In genomic region chr7:136342822-136343221, GRCm38 (mm10) we compare ENCODE assay signal across 8 mouse cellular contexts.
DNase-seq lines count a peak whose midpoint lies in the region; ATAC-seq and TF ChIP-seq lines count a peak whose summit lies in the region.

No protein-coding gene starts in this region.

- 0 out of 2 replicates have a peak overlapping the region, but pooled peaks have one; percentile 19 for H3K4me2 ChIP-seq in intestine, embryonic 16.5 days (ENCODE audit: low read depth, low read length)
- peak overlapping the region; percentile 34; the same call in 1 of the 2 replicates for H3K4me2 ChIP-seq in limb, embryonic 14.5 days (replicated peaks; ENCODE audit: low read depth, low read length, severe bottlenecking)
- H3K4me2 ChIP-seq in neural tube, embryonic 15.5 days: 0 out of 2 replicates have a peak overlapping the region, but pooled peaks have one; percentile 4

- peak overlapping the region; percentile 13; the same call in 1 of the 2 replicates for H3K27ac ChIP-seq in intestine, embryonic 16.5 days (ENCODE audit: low read length)
- peak overlapping the region; percentile 79 for H3K27ac ChIP-seq in limb, embryonic 14.5 days (replicated peaks; ENCODE audit: low read depth, low read length)
- peak overlapping the region; percentile 72; the same call in 1 of the 2 replicates for H3K27ac ChIP-seq in neural tube, embryonic 15.5 days (replicated peaks)

- no peak overlapping the region for H3K9ac ChIP-seq in intestine, embryonic 16.5 days (ENCODE audit: low read depth, low read length)
- H3K9ac ChIP-seq in limb, embryonic 14.5 days (ENCODE audit: low read depth, low read length, severe bottlenecking): no peak overlapping the region
- no peak overlapping the region for H3K9ac ChIP-seq in neural tube, embryonic 15.5 days (replicated peaks)

- no peak for TF ChIP-seq CTCF in Patski (IDR thresholded peaks at IDR 0.05)

- H3K4me1 ChIP-seq in intestine, embryonic 16.5 days (ENCODE audit: control insufficient read depth, insufficient read depth, low read length): peaks cover 15% of the 10 kb centered on the region
- H3K4me1 ChIP-seq in limb, embryonic 14.5 days (ENCODE audit: control insufficient read depth, insufficient read depth, low read length): peaks cover 38% of the 10 kb centered on the region
- peaks cover 32% of the 10 kb centered on the region for H3K4me1 ChIP-seq in neural tube, embryonic 15.5 days

- POLR2A ChIA-PET in Patski (lab: Charles Lee): no interaction called here

- in situ Hi-C loops in Patski (cut with MboI; ENCODE audit: low pct_unique_long_range_greater_than_20kb): no loop called here

- WGBS in intestine, embryonic 16.5 days: 7% methylated on average over 8 of the region's 8 CpGs
- WGBS in limb, embryonic 14.5 days: 3% methylated on average over 8 of the region's 8 CpGs
- WGBS in neural tube, embryonic 15.5 days: 9% methylated on average over 8 of the region's 8 CpGs

- CTCF ChIA-PET in Patski (lab: Charles Lee): no interaction called here

- H3K36me3 ChIP-seq in intestine, embryonic 16.5 days (ENCODE audit: control insufficient read depth, insufficient read depth, low read length): no peaks in the 10 kb centered on the region
- H3K36me3 ChIP-seq in limb, embryonic 14.5 days (ENCODE audit: control insufficient read depth, insufficient read depth, low read length): no peaks in the 10 kb centered on the region
- no peaks in the 10 kb centered on the region for H3K36me3 ChIP-seq in neural tube, embryonic 15.5 days

- DNase-seq in Patski (ENCODE audit: low read depth, low spot score): peak; percentile 57
- peak; percentile 78 for DNase-seq in embryo, embryonic 10 days (ENCODE audit: low spot score)
- peak; percentile 32 to 36 for DNase-seq in heart, adult 18-20 months
- DNase-seq in limb, embryonic 14.5 days (ENCODE audit: low spot score): peak; percentile 96
- DNase-seq in spleen, adult 12 weeks (ENCODE audit: low spot score): no peak

- peak; percentile 86 for ATAC-seq in Patski
- peak; percentile 77 for ATAC-seq in intestine, embryonic 16.5 days
- ATAC-seq in limb, embryonic 14.5 days (ENCODE audit: low FRiP score, low read depth): peak; percentile 89
- ATAC-seq in neural tube, embryonic 15.5 days (ENCODE audit: low FRiP score): no peak
- ATAC-seq in granulocyte monocyte progenitor cell, adult 5-6 weeks (replicated peaks; ENCODE audit: poor library complexity, severe bottlenecking): no peak

- no peaks in the 10 kb centered on the region for H3K27me3 ChIP-seq in Patski
- no peaks in the 10 kb centered on the region for H3K27me3 ChIP-seq in intestine, embryonic 16.5 days (replicated peaks; ENCODE audit: control insufficient read depth, insufficient read depth, low read length)
- no peaks in the 10 kb centered on the region for H3K27me3 ChIP-seq in limb, embryonic 14.5 days (ENCODE audit: control insufficient read depth, insufficient read depth, low read length)
- H3K27me3 ChIP-seq in neural tube, embryonic 15.5 days (replicated peaks): no peaks in the 10 kb centered on the region

- no peak for TF ChIP-seq POLR2A in limb, embryonic 14.5 days (IDR thresholded peaks at IDR 0.05; ENCODE audit: borderline replicate concordance, extremely low read depth, insufficient read depth, insufficient read length)

- H3K9me3 ChIP-seq in intestine, embryonic 16.5 days (ENCODE audit: control insufficient read depth, low read length): no peaks in the 10 kb centered on the region
- H3K9me3 ChIP-seq in limb, embryonic 14.5 days (ENCODE audit: control insufficient read depth, low read length): no peaks in the 10 kb centered on the region
- H3K9me3 ChIP-seq in neural tube, embryonic 15.5 days (replicated peaks): no peaks in the 10 kb centered on the region

- H3K4me3 ChIP-seq in intestine, embryonic 16.5 days (ENCODE audit: low read length): no peak overlapping the region
- H3K4me3 ChIP-seq in limb, embryonic 14.5 days (replicated peaks; ENCODE audit: low read length): no peak overlapping the region
- H3K4me3 ChIP-seq in neural tube, embryonic 15.5 days (replicated peaks): no peak overlapping the region

Comparison
In these comparisons a context has a peak if more than half of its experiments do, and no peak if none do; other contexts are left out.
1. ATAC-seq: peak in Patski (single experiment), intestine, embryonic 16.5 days (single experiment) and limb, embryonic 14.5 days (single experiment); none in neural tube, embryonic 15.5 days (single experiment) and granulocyte monocyte progenitor cell, adult 5-6 weeks (single experiment).
2. H3K27ac ChIP-seq: peak in every context shown above with its lines; median percentile 79 in limb, embryonic 14.5 days; 72 in neural tube, embryonic 15.5 days; 13 in intestine, embryonic 16.5 days.
3. Peak in every context shown above with its lines, with median percentiles within 50 percentile points of each other: H3K4me2 ChIP-seq.